Mouse (Mus musculus) embryonic facial prominence, embryonic 15.5 days (tissue): ENCODE results near the gene Ankrd44. TPM values are rescaled to one million over a fixed set of nuclear protein-coding genes. Genes with fewer than 3 reads are reported as not detected.

Experiments used
- ATAC-seq: fragments of 200-750 bp; cut with Nextera tagmentation; 2 replicates; pipeline ENCODE4 v1.8.0; 2017; ENCODE audit warnings: low read depth, moderate TSS enrichment; ENCODE audit not compliant: insufficient number of reproducible peaks, low FRiP score, low TSS enrichment
- H3K27ac ChIP-seq: fragments of 300-500 bp; sonication (generic); replicated peaks from 2 replicates; pipeline ENCODE4 v1.5.1; 2015; ENCODE audit warnings: mild to moderate bottlenecking, inconsistent platforms
- H3K27me3 ChIP-seq: fragments of 300-500 bp; sonication (generic); 2 replicates; pipeline ENCODE4 v1.6.1; 2015; ENCODE audit warnings: inconsistent platforms
- H3K36me3 ChIP-seq: fragments of 300-500 bp; sonication (generic); 2 replicates; pipeline ENCODE4 v1.6.1; 2015; ENCODE audit warnings: mild to moderate bottlenecking, inconsistent platforms
- H3K4me1 ChIP-seq: fragments of 300-500 bp; sonication (generic); 2 replicates; pipeline ENCODE4 v1.6.1; 2015; ENCODE audit warnings: inconsistent platforms
- H3K4me2 ChIP-seq: fragments of 300-500 bp; sonication (generic); replicated peaks from 2 replicates; pipeline ENCODE4 v1.6.1; 2015; ENCODE audit warnings: mild to moderate bottlenecking, inconsistent platforms
- H3K4me3 ChIP-seq: fragments of 300-500 bp; sonication (generic); replicated peaks from 2 replicates; pipeline ENCODE4 v1.5.1; 2015; ENCODE audit warnings: mild to moderate bottlenecking, inconsistent platforms
- H3K9ac ChIP-seq: fragments of 300-500 bp; sonication (generic); 2 replicates; pipeline ENCODE4 v1.6.1; 2015; ENCODE audit warnings: inconsistent platforms
- H3K9me3 ChIP-seq: fragments of 300-500 bp; sonication (generic); replicated peaks from 2 replicates; pipeline ENCODE4 v1.6.1; 2016; ENCODE audit warnings: inconsistent platforms
- WGBS: fragments of 180-500 bp; shearing (Covaris S2); methylation state at CpG from one replicate; pipeline ENCODE4 v1.1.7; 2015; 5-methylcytosine and 5-hydroxymethylcytosine counted together
- polyA plus RNA-seq: library from polyadenylated mRNA; unstranded; fragments of >200 nt; fragmentation: Nextera tagmentation; extraction: Ambion mirVana; gene quantifications from 2 replicates; pipeline ENCODE4 v1.2.1, GENCODE M21; 2015

Gene Ankrd44
- polyA plus RNA-seq, 1 experiment from 2014 or later: 22.9 TPM

GRCm38 (mm10) chr1:54842765-54843461 lies 83.3 kb downstream of the Ankrd44 start:
- no peak for ATAC-seq
- no peak overlapping the region for H3K4me2 ChIP-seq
- no peaks in the 10 kb centered on the region for H3K9me3 ChIP-seq
- no peak overlapping the region for H3K9ac ChIP-seq
- H3K4me1 ChIP-seq: peaks cover 46% of the 10 kb centered on the region
- H3K27ac ChIP-seq: peak overlapping the region; percentile 2; the same call in 1 of the 2 replicates
- H3K4me3 ChIP-seq: no peak overlapping the region
- WGBS: 49% methylated on average over 7 of the region's 7 CpGs
- no peaks in the 10 kb centered on the region for H3K27me3 ChIP-seq
- H3K36me3 ChIP-seq: no peaks in the 10 kb centered on the region

DNA sequence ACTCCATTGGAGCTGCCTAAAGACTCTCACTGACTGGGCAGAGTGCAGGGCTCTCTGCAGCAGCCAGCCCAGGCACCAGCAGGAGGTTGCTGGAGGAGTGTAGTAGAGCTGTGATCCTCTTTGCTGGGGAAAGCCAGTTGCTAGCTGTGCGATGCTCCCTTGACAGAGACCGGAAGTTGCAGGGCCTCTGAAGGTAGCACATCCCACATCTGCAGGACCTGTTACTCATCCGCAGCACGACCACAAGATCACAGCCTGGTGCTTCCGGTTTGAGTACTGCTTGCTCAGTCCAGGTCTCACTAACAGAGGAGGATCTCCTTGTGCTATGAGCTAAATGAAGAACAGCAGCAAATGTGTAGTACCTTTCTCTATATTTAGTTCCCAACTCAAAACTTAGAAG lies 84.4 kb downstream of the Ankrd44 start:
- H3K4me2 ChIP-seq: no peak overlapping the region
- WGBS: 50% methylated on average over 5 of the region's 5 CpGs
- H3K27ac ChIP-seq: no peak overlapping the region
- H3K4me3 ChIP-seq: no peak overlapping the region
- H3K36me3 ChIP-seq: no peaks in the 10 kb centered on the region
- H3K9me3 ChIP-seq: no peaks in the 10 kb centered on the region
- peaks cover 45% of the 10 kb centered on the region for H3K4me1 ChIP-seq
- no peak for ATAC-seq
- no peak overlapping the region for H3K9ac ChIP-seq
- no peaks in the 10 kb centered on the region for H3K27me3 ChIP-seq

DNA sequence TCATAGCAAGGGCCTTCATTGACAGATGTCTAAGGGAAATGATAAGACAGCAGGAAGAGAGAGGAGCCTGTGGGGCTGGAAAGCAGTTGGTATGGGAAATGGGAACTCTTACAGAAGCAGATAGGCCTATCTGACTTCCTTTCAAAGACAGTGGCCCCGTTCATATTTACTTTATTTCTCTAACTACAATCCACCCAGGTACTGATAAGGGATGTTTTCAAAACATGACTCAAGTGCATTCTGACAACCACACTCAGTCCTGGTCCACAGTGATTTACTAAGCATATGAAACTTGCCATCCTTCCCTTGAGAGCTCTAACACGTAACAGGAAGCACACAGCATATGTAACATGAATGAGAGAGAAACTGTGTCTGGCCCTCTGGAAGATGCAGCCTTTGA lies 86.1 kb downstream of the Ankrd44 start:
- H3K27ac ChIP-seq: no peak overlapping the region
- WGBS: 78% methylated on average over 2 of the region's 2 CpGs
- H3K9me3 ChIP-seq: no peaks in the 10 kb centered on the region
- no peaks in the 10 kb centered on the region for H3K27me3 ChIP-seq
- peaks cover 34% of the 10 kb centered on the region for H3K4me1 ChIP-seq
- H3K9ac ChIP-seq: no peak overlapping the region
- no peak overlapping the region for H3K4me2 ChIP-seq
- no peak for ATAC-seq
- H3K36me3 ChIP-seq: no peaks in the 10 kb centered on the region
- H3K4me3 ChIP-seq: no peak overlapping the region

DNA sequence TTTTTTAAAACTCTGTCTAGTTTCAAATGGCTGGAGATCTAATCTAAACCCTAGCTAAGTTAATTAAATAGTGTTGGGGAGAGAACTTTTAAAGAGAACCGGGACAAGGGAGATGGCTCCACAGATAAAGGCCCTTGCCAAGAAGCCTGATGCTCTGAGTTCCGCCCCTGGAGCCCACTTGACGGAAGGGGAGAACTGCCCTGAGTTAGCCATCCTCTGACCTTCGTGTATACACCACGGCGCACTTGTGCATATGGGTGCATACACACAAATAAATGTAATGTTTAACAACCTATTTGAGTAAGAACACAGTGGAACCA lies 87.7 kb downstream of the Ankrd44 start:
- H3K36me3 ChIP-seq: no peaks in the 10 kb centered on the region
- WGBS: 62% methylated on average over 6 of the region's 6 CpGs
- peaks cover 26% of the 10 kb centered on the region for H3K4me1 ChIP-seq
- 0 out of 2 replicates have a peak overlapping the region, but pooled peaks have one; percentile 3 for H3K4me2 ChIP-seq
- peak overlapping the region; percentile 52 for H3K27ac ChIP-seq
- no peak for ATAC-seq
- no peak overlapping the region for H3K9ac ChIP-seq
- H3K27me3 ChIP-seq: no peaks in the 10 kb centered on the region
- no peak overlapping the region for H3K4me3 ChIP-seq
- H3K9me3 ChIP-seq: no peaks in the 10 kb centered on the region

DNA sequence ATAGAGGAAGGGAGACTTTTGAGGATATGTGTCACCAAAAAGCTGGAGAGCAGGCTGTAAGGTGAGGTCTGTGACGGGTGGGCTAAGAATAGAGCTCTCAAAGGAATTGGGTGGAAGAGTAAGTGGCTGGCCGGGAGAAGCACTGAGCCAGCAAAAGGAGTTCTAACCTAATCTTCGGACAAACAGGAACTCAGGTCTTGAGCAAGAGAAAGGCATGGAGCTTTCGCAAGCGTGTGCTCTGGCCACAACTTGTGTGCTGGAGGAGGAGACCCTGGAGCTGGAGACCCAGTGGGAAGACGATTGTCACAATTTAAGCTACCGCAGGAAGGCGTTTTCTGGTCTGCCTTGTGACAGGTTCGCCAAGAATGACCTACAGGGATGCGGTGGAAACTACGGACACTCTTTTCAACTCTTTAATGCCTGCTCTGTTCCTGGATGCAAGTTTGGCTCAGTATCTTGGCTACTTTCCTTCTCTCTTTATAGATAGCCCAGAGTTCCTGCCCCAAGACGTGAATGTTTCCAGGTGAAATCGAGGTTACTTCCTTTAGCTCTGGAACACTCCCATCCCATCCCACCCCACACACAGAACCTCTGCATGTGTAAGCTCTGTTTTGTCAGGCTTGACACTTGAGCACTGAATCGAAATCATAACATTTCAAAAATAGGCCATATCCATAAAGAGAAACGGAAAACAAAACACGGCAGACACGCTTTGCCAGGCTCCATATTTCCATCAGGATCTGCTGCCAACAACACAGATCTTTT lies 88.3 kb downstream of the Ankrd44 start:
- peaks cover 21% of the 10 kb centered on the region for H3K4me1 ChIP-seq
- no peak overlapping the region for H3K9ac ChIP-seq
- ATAC-seq: no peak
- H3K27me3 ChIP-seq: no peaks in the 10 kb centered on the region
- H3K4me3 ChIP-seq: no peak overlapping the region
- peak overlapping the region; percentile 52 for H3K27ac ChIP-seq
- no peaks in the 10 kb centered on the region for H3K36me3 ChIP-seq
- H3K4me2 ChIP-seq: 0 out of 2 replicates have a peak overlapping the region, but pooled peaks have one; percentile 3
- 65% methylated on average over 17 of the region's 17 CpGs for WGBS
- no peaks in the 10 kb centered on the region for H3K9me3 ChIP-seq

- WGBS: 71% methylated on average over 6 of the region's 6 CpGs
- no peaks in the 10 kb centered on the region for H3K9me3 ChIP-seq
- no peak overlapping the region for H3K4me2 ChIP-seq
- ATAC-seq: no peak
- no peak overlapping the region for H3K4me3 ChIP-seq
- no peaks in the 10 kb centered on the region for H3K36me3 ChIP-seq
- no peak overlapping the region for H3K27ac ChIP-seq
- H3K4me1 ChIP-seq: peaks cover 13% of the 10 kb centered on the region
- H3K9ac ChIP-seq: no peak overlapping the region
- H3K27me3 ChIP-seq: no peaks in the 10 kb centered on the region
These were observed 90.5 kb downstream of the Ankrd44 start for GRCm38 (mm10) chr1:54835661-54836205.

DNA sequence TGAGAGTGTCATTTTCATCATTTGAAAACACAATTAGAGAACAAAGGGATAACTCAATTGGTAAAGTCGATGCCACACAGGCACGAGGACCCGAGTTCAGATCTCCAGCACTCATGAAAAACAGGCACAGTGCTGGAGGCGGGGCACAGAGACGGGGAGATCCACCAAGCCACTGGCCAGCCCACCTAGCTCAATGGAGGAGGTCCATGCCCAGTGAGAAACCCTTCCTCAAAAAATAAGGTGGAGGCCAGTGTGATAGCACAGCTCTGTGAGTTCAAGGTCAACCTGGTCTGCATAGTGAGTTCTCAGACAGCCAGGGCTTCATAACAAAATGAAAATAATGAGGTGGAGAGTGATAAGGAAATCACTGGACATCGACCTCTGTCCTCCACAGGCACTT lies 93.0 kb downstream of the Ankrd44 start:
- Histone ChIP-seq H3K4me1 (peaks cover 16% of the 10 kb centered on the region), H3K4me3 (no peak overlapping the region), H3K9me3 (no peaks in the 10 kb centered on the region), H3K36me3 (no peaks in the 10 kb centered on the region), H3K9ac (no peak overlapping the region), H3K27me3 (no peaks in the 10 kb centered on the region), H3K27ac (no peak overlapping the region), H3K4me2 (no peak overlapping the region)
- no peak for ATAC-seq
- 88% methylated on average over 6 of the region's 6 CpGs for WGBS

- H3K4me1 ChIP-seq: peaks cover 12% of the 10 kb centered on the region
- H3K9ac ChIP-seq: no peak overlapping the region
- no peak overlapping the region for H3K4me3 ChIP-seq
- no peaks in the 10 kb centered on the region for H3K36me3 ChIP-seq
- H3K4me2 ChIP-seq: no peak overlapping the region
- ATAC-seq: no peak
- H3K9me3 ChIP-seq: no peaks in the 10 kb centered on the region
- no peak overlapping the region for H3K27ac ChIP-seq
- WGBS: 4% methylated on average over 1 of the region's 1 CpGs
- no peaks in the 10 kb centered on the region for H3K27me3 ChIP-seq
These were observed 93.4 kb downstream of the Ankrd44 start for GRCm38 (mm10) chr1:54832765-54833164.

GRCm38 (mm10) chr1:54830223-54830622 lies 96.0 kb downstream of the Ankrd44 start:
- 37% methylated on average over 6 of the region's 6 CpGs for WGBS
- no peak overlapping the region for H3K4me2 ChIP-seq

DNA sequence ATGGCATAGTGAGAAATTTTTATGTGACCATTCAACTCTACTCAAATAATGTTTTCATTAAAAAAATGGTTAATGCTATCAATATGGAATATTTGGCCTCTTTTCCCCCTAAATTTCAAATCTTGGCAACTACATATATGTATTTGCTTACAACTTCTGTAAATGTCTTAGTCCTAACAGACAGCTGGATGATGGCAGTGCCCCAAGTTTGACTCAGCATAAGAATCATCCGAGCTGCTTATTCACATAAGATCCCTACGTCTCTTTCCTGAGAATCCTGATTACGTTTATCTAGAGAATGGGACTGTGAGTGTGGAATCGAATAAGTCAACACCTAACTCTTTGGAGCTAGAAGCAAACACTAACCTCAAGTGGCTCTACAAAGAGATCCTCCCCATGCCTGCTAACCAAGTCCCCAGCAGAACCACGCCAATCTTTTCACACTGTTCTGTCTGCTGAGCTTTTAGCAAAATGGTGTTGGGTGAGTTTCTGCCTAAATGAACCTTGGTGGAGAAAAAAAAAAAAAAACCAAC lies 96.4 kb downstream of the Ankrd44 start:
- H3K36me3 ChIP-seq: 0 out of 2 replicates have a peak, but pooled peaks cover 3% of the 10 kb centered on the region
- ATAC-seq: no peak
- no peak overlapping the region for H3K4me2 ChIP-seq
- no peak overlapping the region for H3K4me3 ChIP-seq
- peaks cover 21% of the 10 kb centered on the region for H3K4me1 ChIP-seq
- H3K27ac ChIP-seq: no peak overlapping the region
- H3K9me3 ChIP-seq: no peaks in the 10 kb centered on the region
- no peaks in the 10 kb centered on the region for H3K27me3 ChIP-seq
- WGBS: 73% methylated on average over 5 of the region's 5 CpGs
- H3K9ac ChIP-seq: no peak overlapping the region

More at GRCm38 (mm10) chr1:54830223-54830622, 96.0 kb downstream of the Ankrd44 start:
- Histone ChIP-seq H3K9me3 (no peaks in the 10 kb centered on the region), H3K9ac (no peak overlapping the region), H3K4me3 (no peak overlapping the region), H3K27ac (no peak overlapping the region), H3K27me3 (no peaks in the 10 kb centered on the region), H3K36me3 (0 out of 2 replicates have a peak, but pooled peaks cover 3% of the 10 kb centered on the region), H3K4me1 (peaks cover 21% of the 10 kb centered on the region)
- peak; percentile 74; the same call in 1 of the 2 replicates for ATAC-seq

GRCm38 (mm10) chr1:54827827-54828226 lies 98.4 kb downstream of the Ankrd44 start:
- Histone ChIP-seq H3K9me3 (no peaks in the 10 kb centered on the region), H3K27ac (no peak overlapping the region), H3K4me2 (no peak overlapping the region), H3K4me3 (no peak overlapping the region), H3K36me3 (0 out of 2 replicates have a peak, but pooled peaks cover 3% of the 10 kb centered on the region), H3K4me1 (peaks cover 21% of the 10 kb centered on the region), H3K27me3 (no peaks in the 10 kb centered on the region), H3K9ac (no peak overlapping the region)
- ATAC-seq: no peak
- WGBS: 79% methylated on average over 8 of the region's 8 CpGs
